Mouse (Mus musculus) bone marrow macrophage, adult 2 months (primary cell): ENCODE results near the gene Tbx10.

ENCODE experiments used
- CTCF ChIP-seq: IDR thresholded peaks from 2 replicates; pipeline ENCODE4 v1.5.1; 2012; ENCODE audit warnings: low read depth, mild to moderate bottlenecking, low read length, moderate library complexity
- POLR2A ChIP-seq: IDR thresholded peaks from 2 replicates; pipeline ENCODE4 v1.6.1; 2012; ENCODE audit warnings: mild to moderate bottlenecking, low read depth, low read length, borderline replicate concordance

DNA sequence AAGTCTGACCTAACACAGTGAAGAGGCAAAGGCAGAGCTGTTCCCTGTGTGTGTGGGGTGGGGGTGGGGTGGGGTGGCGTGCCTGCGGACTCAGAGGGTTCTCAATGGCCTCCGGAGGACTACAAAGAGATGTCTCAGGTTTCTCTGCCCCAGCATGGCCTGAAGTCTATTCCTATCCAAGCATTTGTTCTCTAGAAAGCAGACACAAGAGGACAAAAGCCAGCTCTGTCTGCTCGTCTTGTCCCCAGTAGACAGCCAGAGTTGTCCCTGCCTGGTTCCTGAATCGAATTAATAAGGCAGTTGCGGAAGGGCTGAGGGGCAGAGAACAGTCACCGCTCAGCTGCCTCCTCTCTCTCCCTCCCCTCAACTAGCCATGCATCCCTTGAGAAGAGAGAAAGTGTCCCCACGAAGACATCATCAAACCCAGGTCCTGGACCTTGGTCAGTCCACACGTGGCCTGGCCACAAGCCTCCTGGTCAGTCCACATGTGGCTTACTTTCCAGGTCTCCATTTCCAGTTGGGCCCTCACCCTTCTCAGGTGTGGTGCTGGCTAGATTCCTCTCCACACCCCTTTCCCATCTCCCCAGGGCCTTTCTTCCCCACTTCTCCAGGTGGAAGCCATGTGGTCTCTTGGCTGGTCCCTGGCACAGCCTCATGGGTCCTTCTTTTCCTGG is 8.9 kb upstream of the Tbx10 start:
- TF ChIP-seq CTCF: no peak
- TF ChIP-seq POLR2A: no peak
